Mouse (Mus musculus) olfactory bulb, adult 2 months (tissue): Measurements from ENCODE around the gene Bcar3.

Experiments
- CTCF ChIP-seq: fragments of 200-500 bp; IDR thresholded peaks from 2 replicates; pipeline ENCODE4 v1.5.1; 2012; ENCODE audit warnings: low read depth, mild to moderate bottlenecking, low read length, moderate library complexity; ENCODE audit not compliant: insufficient read depth
- POLR2A ChIP-seq: fragments of 200-500 bp; IDR thresholded peaks from 2 replicates; pipeline ENCODE4 v1.6.1; 2012; ENCODE audit warnings: mild to moderate bottlenecking, low read depth, low read length, moderate library complexity; ENCODE audit not compliant: insufficient read depth

- no peak for TF ChIP-seq CTCF
- TF ChIP-seq POLR2A: no peak
These were observed 152.7 kb downstream of the Bcar3 start for GRCm38 (mm10) chr3:122446678-122447077.
